Comparison of ENCODE assay signal across 25 mouse cellular contexts in genomic region chr1:82329954-82330247, GRCm38 (mm10). TPM values are rescaled to one million over a fixed set of nuclear protein-coding genes. Genes with fewer than 3 reads are reported as not detected.
DNase-seq lines count a peak whose midpoint lies in the region; ATAC-seq lines count a peak whose summit lies in the region.
"Had no signal": no experiment of that assay in that cellular context is flagged by ENCODE, and none has a peak within 500 bp of the region (broad histone marks: within the 10 kb centered on the region; RNA-seq: fewer than 3 reads in every experiment).

No protein-coding gene starts in this region.

- H3K9ac ChIP-seq in forebrain, embryonic 12.5 days, result no peak overlapping the region
- no peak overlapping the region for H3K9ac ChIP-seq in forebrain, embryonic 11.5 days (ENCODE audit: low read length)
- H3K9ac ChIP-seq in hindbrain, embryonic 12.5 days, result no peak overlapping the region
- no peak overlapping the region for H3K9ac ChIP-seq in midbrain, embryonic 12.5 days (replicated peaks)
- H3K9ac ChIP-seq in midbrain, embryonic 14.5 days (replicated peaks; ENCODE audit: low read length), result no peak overlapping the region
- no peak overlapping the region for H3K9ac ChIP-seq in neural tube, embryonic 11.5 days (ENCODE audit: low read length)
- H3K9ac ChIP-seq in neural tube, embryonic 15.5 days (replicated peaks), result no peak overlapping the region
- H3K9ac ChIP-seq: embryonic facial prominence, embryonic 13.5 days; heart, embryonic 13.5 days had no signal

- no peaks in the 10 kb centered on the region for H3K9me3 ChIP-seq in forebrain, embryonic 12.5 days
- no peaks in the 10 kb centered on the region for H3K9me3 ChIP-seq in forebrain, embryonic 11.5 days (ENCODE audit: control insufficient read depth, low read length)
- no peaks in the 10 kb centered on the region for H3K9me3 ChIP-seq in hindbrain, embryonic 12.5 days (replicated peaks)
- no peaks in the 10 kb centered on the region for H3K9me3 ChIP-seq in hindbrain, embryonic 10.5 days
- no peaks in the 10 kb centered on the region for H3K9me3 ChIP-seq in midbrain, embryonic 12.5 days
- H3K9me3 ChIP-seq in midbrain, embryonic 14.5 days (ENCODE audit: control insufficient read depth, low read length), result no peaks in the 10 kb centered on the region
- no peaks in the 10 kb centered on the region for H3K9me3 ChIP-seq in neural tube, embryonic 11.5 days (ENCODE audit: control insufficient read depth, low read length)
- no peaks in the 10 kb centered on the region for H3K9me3 ChIP-seq in neural tube, embryonic 15.5 days (replicated peaks)
- H3K9me3 ChIP-seq: embryonic facial prominence, embryonic 10.5 days; embryonic facial prominence, embryonic 13.5 days; heart, embryonic 10.5 days; heart, embryonic 13.5 days had no signal

- H3K4me3 ChIP-seq in forebrain, embryonic 12.5 days (replicated peaks), result no peak overlapping the region
- no peak overlapping the region for H3K4me3 ChIP-seq in forebrain, embryonic 11.5 days (ENCODE audit: low read depth, low read length)
- no peak overlapping the region for H3K4me3 ChIP-seq in hindbrain, embryonic 12.5 days
- H3K4me3 ChIP-seq in hindbrain, embryonic 10.5 days, result no peak overlapping the region
- no peak overlapping the region for H3K4me3 ChIP-seq in midbrain, embryonic 12.5 days
- H3K4me3 ChIP-seq in midbrain, embryonic 14.5 days (replicated peaks; ENCODE audit: low read depth, low read length), result no peak overlapping the region
- no peak overlapping the region for H3K4me3 ChIP-seq in neural tube, embryonic 11.5 days (ENCODE audit: low read depth, low read length)
- no peak overlapping the region for H3K4me3 ChIP-seq in neural tube, embryonic 15.5 days (replicated peaks)
- H3K4me3 ChIP-seq: embryonic facial prominence, embryonic 10.5 days; embryonic facial prominence, embryonic 13.5 days; erythroblast, embryonic 14.5 days; heart, adult 2 months; heart, embryonic 10.5 days; heart, embryonic 13.5 days had no signal

- no peak for DNase-seq in forebrain, embryonic 11.5 days (ENCODE audit: low spot score)
- no peak for DNase-seq in hindbrain, embryonic 10.5 days (ENCODE audit: low spot score)
- DNase-seq in midbrain, embryonic 14.5 days, result no peak
- no peak for DNase-seq in neural tube, embryonic 11.5 days (ENCODE audit: low spot score)
- DNase-seq: adrenal gland, adult 8-10 months; adrenal gland, postnatal 25 days; cerebellum, adult 11-12 months; cerebellum, adult 8-10 months; cerebellum, postnatal 36 days; embryo, embryonic 11 days; gastrocnemius, postnatal 10 days; gastrocnemius, postnatal 36 days; heart, adult 2 months; heart, postnatal 14 days; heart, postnatal 4 days had no signal

- H3K36me3 ChIP-seq in forebrain, embryonic 12.5 days (replicated peaks), result no peaks in the 10 kb centered on the region
- no peaks in the 10 kb centered on the region for H3K36me3 ChIP-seq in forebrain, embryonic 11.5 days (ENCODE audit: control insufficient read depth, insufficient read depth, low read length)
- H3K36me3 ChIP-seq in hindbrain, embryonic 12.5 days, result no peaks in the 10 kb centered on the region
- H3K36me3 ChIP-seq in hindbrain, embryonic 10.5 days, result no peaks in the 10 kb centered on the region
- no peaks in the 10 kb centered on the region for H3K36me3 ChIP-seq in midbrain, embryonic 12.5 days
- no peaks in the 10 kb centered on the region for H3K36me3 ChIP-seq in midbrain, embryonic 14.5 days (ENCODE audit: control insufficient read depth, insufficient read depth, low read length)
- no peaks in the 10 kb centered on the region for H3K36me3 ChIP-seq in neural tube, embryonic 11.5 days (ENCODE audit: control insufficient read depth, insufficient read depth, low read length)
- H3K36me3 ChIP-seq in neural tube, embryonic 15.5 days, result no peaks in the 10 kb centered on the region
- H3K36me3 ChIP-seq: embryonic facial prominence, embryonic 13.5 days; heart, embryonic 10.5 days; heart, embryonic 13.5 days had no signal

- H3K27me3 ChIP-seq in forebrain, embryonic 12.5 days, result no peaks in the 10 kb centered on the region
- no peaks in the 10 kb centered on the region for H3K27me3 ChIP-seq in forebrain, embryonic 11.5 days (ENCODE audit: control insufficient read depth, insufficient read depth, low read length)
- no peaks in the 10 kb centered on the region for H3K27me3 ChIP-seq in hindbrain, embryonic 12.5 days
- no peaks in the 10 kb centered on the region for H3K27me3 ChIP-seq in hindbrain, embryonic 10.5 days (ENCODE audit: insufficient read depth, poor library complexity, severe bottlenecking)
- H3K27me3 ChIP-seq in midbrain, embryonic 12.5 days, result no peaks in the 10 kb centered on the region
- H3K27me3 ChIP-seq in midbrain, embryonic 14.5 days (ENCODE audit: control insufficient read depth, insufficient read depth, low read length), result no peaks in the 10 kb centered on the region
- H3K27me3 ChIP-seq in neural tube, embryonic 11.5 days (ENCODE audit: control insufficient read depth, insufficient read depth, low read length), result no peaks in the 10 kb centered on the region
- H3K27me3 ChIP-seq in neural tube, embryonic 15.5 days (replicated peaks), result no peaks in the 10 kb centered on the region
- H3K27me3 ChIP-seq: embryonic facial prominence, embryonic 13.5 days; heart, embryonic 13.5 days had no signal

- peaks cover 16% of the 10 kb centered on the region for H3K4me1 ChIP-seq in forebrain, embryonic 12.5 days
- peaks cover 2% of the 10 kb centered on the region; the same call in 1 of the 2 replicates for H3K4me1 ChIP-seq in forebrain, embryonic 11.5 days (replicated peaks; ENCODE audit: control insufficient read depth, insufficient read depth, low read length)
- peaks cover 5% of the 10 kb centered on the region; the same call in 1 of the 2 replicates for H3K4me1 ChIP-seq in hindbrain, embryonic 12.5 days
- H3K4me1 ChIP-seq in hindbrain, embryonic 10.5 days (replicated peaks), result peaks cover 9% of the 10 kb centered on the region
- peaks cover 6% of the 10 kb centered on the region for H3K4me1 ChIP-seq in midbrain, embryonic 12.5 days
- peaks cover 3% of the 10 kb centered on the region; the same call in 1 of the 2 replicates for H3K4me1 ChIP-seq in midbrain, embryonic 14.5 days (ENCODE audit: control insufficient read depth, insufficient read depth, low read length)
- no peaks in the 10 kb centered on the region for H3K4me1 ChIP-seq in neural tube, embryonic 11.5 days (ENCODE audit: control insufficient read depth, insufficient read depth, low read length)
- H3K4me1 ChIP-seq in neural tube, embryonic 15.5 days, result peaks cover 4% of the 10 kb centered on the region; the same call in 1 of the 2 replicates
- H3K4me1 ChIP-seq: embryonic facial prominence, embryonic 10.5 days; embryonic facial prominence, embryonic 13.5 days; heart, embryonic 10.5 days; heart, embryonic 13.5 days had no signal

- peak; percentile 51 for ATAC-seq in forebrain, embryonic 12.5 days (ENCODE audit: low FRiP score)
- no peak for ATAC-seq in forebrain, embryonic 11.5 days (replicated peaks; ENCODE audit: low FRiP score)
- peak; percentile 87 for ATAC-seq in hindbrain, embryonic 12.5 days (ENCODE audit: low FRiP score)
- 0 out of 2 replicates have a peak, but pooled peaks have one; percentile 48 for ATAC-seq in midbrain, embryonic 12.5 days (ENCODE audit: low FRiP score, low read depth)
- no peak for ATAC-seq in midbrain, embryonic 14.5 days (ENCODE audit: low FRiP score, low TSS enrichment)
- ATAC-seq in neural tube, embryonic 11.5 days (ENCODE audit: insufficient read depth, low FRiP score, low TSS enrichment), result 0 out of 2 replicates have a peak, but pooled peaks have one; percentile 37
- ATAC-seq in neural tube, embryonic 15.5 days (ENCODE audit: low FRiP score), result no peak
- ATAC-seq: activated CD4-positive, CD25-positive, alpha-beta regulatory T cell, adult 4 months had no signal

- no peak overlapping the region for H3K4me2 ChIP-seq in forebrain, embryonic 12.5 days
- H3K4me2 ChIP-seq in forebrain, embryonic 11.5 days (ENCODE audit: low read depth, low read length, severe bottlenecking), result no peak overlapping the region
- H3K4me2 ChIP-seq in hindbrain, embryonic 12.5 days (replicated peaks), result no peak overlapping the region
- no peak overlapping the region for H3K4me2 ChIP-seq in midbrain, embryonic 12.5 days (replicated peaks)
- H3K4me2 ChIP-seq in midbrain, embryonic 14.5 days (ENCODE audit: low read length), result no peak overlapping the region
- H3K4me2 ChIP-seq in neural tube, embryonic 11.5 days (ENCODE audit: low read depth), result no peak overlapping the region
- H3K4me2 ChIP-seq in neural tube, embryonic 15.5 days, result no peak overlapping the region
- H3K4me2 ChIP-seq: embryonic facial prominence, embryonic 13.5 days; heart, embryonic 13.5 days had no signal

- no peak overlapping the region for H3K27ac ChIP-seq in forebrain, embryonic 12.5 days
- no peak overlapping the region for H3K27ac ChIP-seq in forebrain, embryonic 11.5 days (ENCODE audit: low read depth, low read length)
- peak overlapping the region; percentile 55; the same call in 1 of the 2 replicates for H3K27ac ChIP-seq in hindbrain, embryonic 12.5 days
- no peak overlapping the region for H3K27ac ChIP-seq in hindbrain, embryonic 10.5 days
- H3K27ac ChIP-seq in midbrain, embryonic 12.5 days (replicated peaks), result no peak overlapping the region; the same call in 1 of the 2 replicates
- H3K27ac ChIP-seq in midbrain, embryonic 14.5 days (replicated peaks; ENCODE audit: low read depth, low read length), result no peak overlapping the region
- H3K27ac ChIP-seq in neural tube, embryonic 11.5 days (ENCODE audit: low read depth, low read length), result no peak overlapping the region
- no peak overlapping the region for H3K27ac ChIP-seq in neural tube, embryonic 15.5 days (replicated peaks)
- H3K27ac ChIP-seq: embryonic facial prominence, embryonic 10.5 days; embryonic facial prominence, embryonic 13.5 days; heart, adult 2 months; heart, embryonic 10.5 days; heart, embryonic 13.5 days had no signal

RNA-seq across cellular contexts. Expression of gene Rhbdd1, which starts 13.6 kb away (rescaled TPM):
- 8.9 and 10.4 TPM in 2 replicates for polyA plus RNA-seq in forebrain, embryonic 12.5 days (2016; fragmentation: Nextera tagmentation; extraction: Ambion mirVana)
- polyA plus RNA-seq in forebrain, embryonic 11.5 days (2014; fragmentation: Nextera tagmentation; extraction: Ambion mirVana), result 6.3 and 7.5 TPM in 2 replicates
- polyA plus RNA-seq in hindbrain, embryonic 12.5 days (2016; fragmentation: Nextera tagmentation; extraction: Ambion mirVana), result 7.2 and 7.9 TPM in 2 replicates
- polyA plus RNA-seq in hindbrain, embryonic 10.5 days (2016; fragmentation: Nextera tagmentation; extraction: Ambion mirVana), result 9.0 and 9.7 TPM in 2 replicates
- polyA plus RNA-seq in midbrain, embryonic 12.5 days (2016; fragmentation: Nextera tagmentation; extraction: Ambion mirVana), result 9.0 and 10.2 TPM in 2 replicates
- 2.9 and 3.2 TPM in 2 replicates for polyA plus RNA-seq in midbrain, embryonic 14.5 days (2014; fragmentation: Nextera tagmentation; extraction: Ambion mirVana)
- polyA plus RNA-seq in neural tube, embryonic 11.5 days (2014; fragmentation: Nextera tagmentation; extraction: Ambion mirVana), result 7.9 and 10.3 TPM in 2 replicates
- polyA plus RNA-seq in neural tube, embryonic 15.5 days (2015; fragmentation: Nextera tagmentation; extraction: Ambion mirVana), result 4.1 and 4.7 TPM in 2 replicates

RNA-seq across cellular contexts. Expression of gene Irs1, which starts 38.7 kb away (rescaled TPM):
- polyA plus RNA-seq in forebrain, embryonic 12.5 days (2016; fragmentation: Nextera tagmentation; extraction: Ambion mirVana), result 17.8 and 18.3 TPM in 2 replicates
- 14.2 and 17.5 TPM in 2 replicates for polyA plus RNA-seq in forebrain, embryonic 11.5 days (2014; fragmentation: Nextera tagmentation; extraction: Ambion mirVana)
- polyA plus RNA-seq in hindbrain, embryonic 12.5 days (2016; fragmentation: Nextera tagmentation; extraction: Ambion mirVana), result 17.8 and 18.2 TPM in 2 replicates
- polyA plus RNA-seq in hindbrain, embryonic 10.5 days (2016; fragmentation: Nextera tagmentation; extraction: Ambion mirVana), result 8.3 and 9.3 TPM in 2 replicates
- 11.5 and 11.7 TPM in 2 replicates for polyA plus RNA-seq in midbrain, embryonic 12.5 days (2016; fragmentation: Nextera tagmentation; extraction: Ambion mirVana)
- polyA plus RNA-seq in midbrain, embryonic 14.5 days (2014; fragmentation: Nextera tagmentation; extraction: Ambion mirVana), result 5.5 and 7.9 TPM in 2 replicates
- 11.5 TPM in 2 replicates for polyA plus RNA-seq in neural tube, embryonic 11.5 days (2014; fragmentation: Nextera tagmentation; extraction: Ambion mirVana)
- polyA plus RNA-seq in neural tube, embryonic 15.5 days (2015; fragmentation: Nextera tagmentation; extraction: Ambion mirVana), result 7.5 and 8.1 TPM in 2 replicates
- polyA plus RNA-seq: activated CD4-positive, CD25-positive, alpha-beta regulatory T cell, adult 4 months had no signal

Comparison
In these comparisons a context has a peak if more than half of its experiments do, and no peak if none do; other contexts are left out.
1. ATAC-seq: peak in forebrain, embryonic 12.5 days (single experiment), hindbrain, embryonic 12.5 days (single experiment), midbrain, embryonic 12.5 days (single experiment) and neural tube, embryonic 11.5 days (single experiment); none in forebrain, embryonic 11.5 days (single experiment), midbrain, embryonic 14.5 days (single experiment) and neural tube, embryonic 15.5 days (single experiment).